Mouse (Mus musculus) midbrain, embryonic 11.5 days (tissue): ENCODE results near the gene Tab3. TPM values are rescaled to one million over a fixed set of nuclear protein-coding genes. Genes with fewer than 3 reads are reported as not detected.

Experiments used
- ATAC-seq: fragments of 200-750 bp; cut with Nextera tagmentation; 2 replicates; pipeline ENCODE4 v1.8.0; 2017; ENCODE audit warnings: moderate TSS enrichment, moderate library complexity; ENCODE audit not compliant: low FRiP score
- DNase-seq: peaks from one replicate; pipeline ENCODE4 v3.0.0; 2015; ENCODE audit warnings: low spot score; ENCODE audit errors: missing footprints
- H3K27ac ChIP-seq: fragments of 300-500 bp; sonication (generic); 2 replicates; pipeline ENCODE4 v1.5.1; 2014; ENCODE audit warnings: low read depth, low read length
- H3K27me3 ChIP-seq: fragments of 300-500 bp; sonication (generic); 2 replicates; pipeline ENCODE4 v1.6.1; 2014; ENCODE audit warnings: mild to moderate bottlenecking, low read length, moderate library complexity, mixed read lengths; ENCODE audit not compliant: control insufficient read depth, insufficient read depth
- H3K36me3 ChIP-seq: fragments of 300-500 bp; sonication (generic); 2 replicates; pipeline ENCODE4 v1.6.1; 2014; ENCODE audit warnings: mild to moderate bottlenecking, low read length, moderate library complexity, mixed read lengths; ENCODE audit not compliant: control insufficient read depth, insufficient read depth
- H3K4me1 ChIP-seq: fragments of 300-500 bp; sonication (generic); 2 replicates; pipeline ENCODE4 v1.6.1; 2014; ENCODE audit warnings: low read length; ENCODE audit not compliant: control insufficient read depth, insufficient read depth
- H3K4me2 ChIP-seq: fragments of 300-500 bp; sonication (generic); 2 replicates; pipeline ENCODE4 v1.6.1; 2014; ENCODE audit warnings: mild to moderate bottlenecking, moderate library complexity
- H3K4me3 ChIP-seq: fragments of 300-500 bp; sonication (generic); 2 replicates; pipeline ENCODE4 v1.5.1; 2014; ENCODE audit warnings: low read depth, low read length
- H3K9ac ChIP-seq: fragments of 300-500 bp; sonication (generic); 2 replicates; pipeline ENCODE4 v1.6.1; 2014; ENCODE audit warnings: low read length
- H3K9me3 ChIP-seq: fragments of 300-500 bp; sonication (generic); 2 replicates; pipeline ENCODE4 v1.6.1; 2016; ENCODE audit warnings: low read length; ENCODE audit not compliant: control insufficient read depth
- whole genome bisulfite sequencing: fragments of 180-500 bp; shearing (Covaris S2); extraction: QIAGEN DNeasy Blood & Tissue Kit; methylation state at CpG from one replicate; pipeline ENCODE4 v1.1.7; 2014; 5-methylcytosine and 5-hydroxymethylcytosine counted together
- polyA plus RNA-seq: library from polyadenylated mRNA; unstranded; fragments of >200 nt; fragmentation: Nextera tagmentation; extraction: Ambion mirVana; gene quantifications from 2 replicates; pipeline ENCODE4 v1.2.1, GENCODE M21; 2014

Tab3 gene
- 3.8 and 5.8 TPM in 2 replicates for polyA plus RNA-seq

DNA sequence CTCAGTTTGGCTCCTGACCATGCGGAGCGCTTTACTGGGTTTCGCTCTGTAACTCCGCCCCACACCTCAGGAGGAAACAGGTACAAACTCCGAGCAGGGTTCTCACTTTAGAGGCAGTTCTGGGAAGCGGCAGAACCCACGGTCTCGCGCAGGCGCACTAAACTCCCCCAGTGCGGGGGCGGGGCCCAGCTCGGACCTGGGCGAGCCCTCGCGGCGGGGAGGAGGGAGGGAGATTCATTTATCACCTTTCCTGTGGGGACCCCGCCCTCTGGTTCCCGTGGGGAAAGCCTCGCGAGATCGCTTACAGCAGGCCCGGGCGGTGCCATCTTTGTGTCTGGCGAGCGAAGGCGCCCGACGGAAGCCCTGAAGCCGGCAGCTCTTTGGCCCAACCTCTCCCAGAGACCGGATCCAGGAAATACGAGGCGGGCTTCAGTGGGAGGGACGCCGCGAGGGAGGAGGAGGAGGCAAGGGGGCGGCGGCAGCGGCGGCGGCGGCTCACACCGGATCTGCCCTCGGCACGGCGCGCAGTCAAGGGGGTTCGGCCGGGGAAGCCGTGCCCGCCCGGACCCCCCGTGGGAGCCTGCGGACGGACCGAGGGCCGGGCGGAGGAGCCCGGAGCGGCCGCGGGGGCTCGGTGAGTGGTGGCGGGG lies at the start of gene Tab3:
TSS of gene Tab3 (plus strand) at position 491 of the 650 bp plus-strand sequence.
- H3K4me3 ChIP-seq, result peak within 1 kb of the TSS; percentile 66

DNA sequence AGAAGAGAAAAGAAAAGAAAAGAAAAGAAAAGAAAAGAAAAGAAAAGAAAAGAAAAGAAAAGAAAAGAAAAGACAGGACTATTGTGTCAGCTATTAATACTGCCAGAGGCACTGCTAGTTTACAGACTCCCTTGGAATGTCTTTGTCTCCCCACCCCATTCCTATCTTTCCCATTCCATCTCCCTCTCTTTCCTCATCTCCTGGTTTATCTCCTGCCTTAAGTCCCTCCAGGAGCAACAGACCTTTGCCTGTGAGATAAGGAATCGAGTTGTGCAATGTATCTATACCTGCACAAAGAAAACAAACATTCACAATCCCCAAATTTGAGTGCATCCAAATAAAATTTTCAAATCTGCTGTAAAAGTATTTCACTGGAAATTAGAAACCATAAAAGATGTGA lies 48.3 kb upstream of the Tab3 start:
- ATAC-seq, result no peak
- WGBS, result 67% methylated on average over 1 of the region's 1 CpGs
- Histone ChIP-seq H3K9ac (no peak overlapping the region), H3K4me1 (no peaks in the 10 kb centered on the region), H3K36me3 (no peaks in the 10 kb centered on the region), H3K9me3 (no peaks in the 10 kb centered on the region), H3K4me2 (no peak overlapping the region), H3K4me3 (no peak overlapping the region), H3K27me3 (no peaks in the 10 kb centered on the region), H3K27ac (no peak overlapping the region)
- no peak for DNase-seq

More for the DNA sequence above, at the start of gene Tab3:
- WGBS, result 11% methylated on average over 40 of the region's 64 CpGs
- Histone ChIP-seq H3K9ac (peak within 1 kb of the TSS; percentile 77), H3K27ac (peak within 1 kb of the TSS; percentile 9; the same call in 1 of the 2 replicates), H3K36me3 (no peaks in the 10 kb centered on the region), H3K4me1 (no peaks in the 10 kb centered on the region), H3K27me3 (no peaks in the 10 kb centered on the region), H3K9me3 (no peaks in the 10 kb centered on the region), H3K4me2 (peak within 1 kb of the TSS; percentile 53)
- peak; percentile 98 for ATAC-seq
- DNase-seq, result peak; percentile 96

DNA sequence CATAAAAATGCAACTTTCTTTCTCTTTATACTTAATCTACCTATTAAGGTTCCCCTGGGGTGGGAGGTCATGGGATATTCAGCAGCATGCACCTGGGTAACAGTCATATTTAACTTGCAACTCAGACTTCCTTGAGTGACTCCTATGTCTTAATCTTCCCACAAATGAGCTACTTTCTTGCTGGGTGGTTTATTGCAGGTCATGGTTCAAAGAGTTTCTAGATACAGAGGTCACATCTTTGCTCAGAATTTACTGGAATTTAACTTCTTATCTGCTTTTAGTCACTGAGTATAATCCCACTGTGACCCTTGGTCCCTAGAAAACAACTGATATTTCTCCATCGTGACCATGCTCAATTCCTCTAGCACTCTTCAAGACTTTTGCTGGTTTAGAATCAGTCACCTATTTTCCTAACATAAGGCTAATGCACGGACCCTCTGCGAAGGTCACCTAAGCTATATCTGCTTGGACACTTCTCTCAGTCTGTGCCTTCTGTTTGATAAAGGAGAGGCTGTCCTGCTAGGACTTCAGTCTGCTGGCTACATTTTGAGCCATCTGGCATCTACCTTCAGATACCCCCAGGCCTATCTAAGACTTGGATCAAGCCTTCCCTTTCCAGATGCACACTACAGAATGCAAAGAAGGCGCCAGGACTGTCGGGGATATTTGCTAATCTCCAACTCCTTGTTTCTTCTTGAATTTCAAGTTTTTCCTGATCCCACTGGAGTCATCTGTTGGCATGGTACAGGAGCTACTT lies 47.4 kb upstream of the Tab3 start:
- H3K27ac ChIP-seq, result no peak overlapping the region
- DNase-seq (no peak), ATAC-seq (no peak)
- H3K27me3 ChIP-seq, result no peaks in the 10 kb centered on the region
- H3K9ac ChIP-seq, result no peak overlapping the region
- H3K4me1 ChIP-seq, result no peaks in the 10 kb centered on the region
- WGBS, result 70% methylated on average over 5 of the region's 5 CpGs
- H3K36me3 ChIP-seq, result no peaks in the 10 kb centered on the region
- H3K9me3 ChIP-seq, result no peaks in the 10 kb centered on the region
- H3K4me3 ChIP-seq, result no peak overlapping the region
- H3K4me2 ChIP-seq, result no peak overlapping the region

GRCm38 (mm10) chrX:85558931-85559330 lies 14.9 kb upstream of the Tab3 start:
- Histone ChIP-seq H3K27me3 (no peaks in the 10 kb centered on the region), H3K9ac (no peak overlapping the region), H3K4me3 (no peak overlapping the region), H3K36me3 (no peaks in the 10 kb centered on the region), H3K4me2 (no peak overlapping the region), H3K9me3 (no peaks in the 10 kb centered on the region), H3K27ac (no peak overlapping the region), H3K4me1 (no peaks in the 10 kb centered on the region)
- 93% methylated on average over 2 of the region's 2 CpGs for WGBS
- no peak for DNase-seq
- no peak for ATAC-seq

DNA sequence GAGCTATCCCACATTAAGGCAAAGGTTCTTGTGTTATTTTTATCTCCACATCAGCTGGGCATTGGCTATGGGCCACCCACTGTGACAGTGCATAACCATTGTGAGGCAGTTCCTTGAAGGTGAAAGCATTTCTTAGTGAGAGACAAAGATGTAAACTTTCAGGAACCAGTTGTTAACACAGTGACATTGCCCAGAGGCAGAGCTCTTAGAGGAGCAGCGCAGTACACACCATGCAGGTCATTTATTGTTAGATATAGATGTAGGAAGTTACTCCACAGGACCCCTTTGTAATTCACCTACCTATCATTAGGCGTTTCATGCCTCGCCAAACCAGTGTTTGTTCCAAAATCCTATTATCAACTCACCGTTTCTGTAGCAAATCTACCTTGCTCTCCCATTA lies 7.6 kb upstream of the Tab3 start:
- Histone ChIP-seq H3K36me3 (no peaks in the 10 kb centered on the region), H3K27ac (no peak overlapping the region), H3K27me3 (no peaks in the 10 kb centered on the region), H3K9ac (no peak overlapping the region), H3K9me3 (no peaks in the 10 kb centered on the region), H3K4me2 (no peak overlapping the region), H3K4me1 (no peaks in the 10 kb centered on the region), H3K4me3 (no peak overlapping the region)
- 78% methylated on average over 4 of the region's 4 CpGs for WGBS
- DNase-seq (no peak), ATAC-seq (no peak)

- H3K27me3 ChIP-seq, result no peaks in the 10 kb centered on the region
- ATAC-seq (peak; percentile 83), DNase-seq (no peak)
- H3K4me1 ChIP-seq, result no peaks in the 10 kb centered on the region
- H3K9ac ChIP-seq, result peak overlapping the region; percentile 77
- peak overlapping the region; percentile 9; the same call in 1 of the 2 replicates for H3K27ac ChIP-seq
- H3K36me3 ChIP-seq, result no peaks in the 10 kb centered on the region
- WGBS, result 33% methylated on average over 28 of the region's 34 CpGs
- H3K9me3 ChIP-seq, result no peaks in the 10 kb centered on the region
- peak overlapping the region; percentile 53 for H3K4me2 ChIP-seq
- H3K4me3 ChIP-seq, result peak overlapping the region; percentile 66
Observed at GRCm38 (mm10) chrX:85574182-85574541, 340 bp downstream of the Tab3 start.

DNA sequence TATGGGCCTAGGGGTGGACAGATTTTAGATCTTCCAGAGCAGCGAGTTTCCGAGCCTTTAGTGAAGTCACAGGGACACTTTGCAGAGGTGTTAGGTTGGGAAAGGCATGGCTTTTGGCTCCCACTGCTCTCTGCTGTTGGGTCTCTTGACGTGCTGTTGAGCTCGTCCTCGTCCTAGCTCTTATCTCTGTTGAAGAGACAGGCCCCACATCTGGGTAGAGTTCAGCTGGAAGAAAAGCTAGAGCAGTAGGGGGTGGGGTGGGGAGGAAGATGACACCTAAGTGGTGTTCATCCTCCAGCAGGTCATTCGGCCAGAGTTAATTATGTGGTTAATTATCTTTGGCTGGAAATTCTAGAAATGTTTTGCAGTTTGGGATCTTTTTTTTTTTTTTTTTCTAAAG lies 2.5 kb downstream of the Tab3 start:
- H3K36me3 ChIP-seq, result no peaks in the 10 kb centered on the region
- H3K4me1 ChIP-seq, result no peaks in the 10 kb centered on the region
- no peak overlapping the region for H3K4me2 ChIP-seq
- H3K4me3 ChIP-seq, result no peak overlapping the region
- no peak overlapping the region for H3K9ac ChIP-seq
- H3K27ac ChIP-seq, result no peak overlapping the region
- no peaks in the 10 kb centered on the region for H3K9me3 ChIP-seq
- ATAC-seq, result no peak
- WGBS, result 67% methylated on average over 6 of the region's 6 CpGs
- no peaks in the 10 kb centered on the region for H3K27me3 ChIP-seq
- DNase-seq, result no peak

DNA sequence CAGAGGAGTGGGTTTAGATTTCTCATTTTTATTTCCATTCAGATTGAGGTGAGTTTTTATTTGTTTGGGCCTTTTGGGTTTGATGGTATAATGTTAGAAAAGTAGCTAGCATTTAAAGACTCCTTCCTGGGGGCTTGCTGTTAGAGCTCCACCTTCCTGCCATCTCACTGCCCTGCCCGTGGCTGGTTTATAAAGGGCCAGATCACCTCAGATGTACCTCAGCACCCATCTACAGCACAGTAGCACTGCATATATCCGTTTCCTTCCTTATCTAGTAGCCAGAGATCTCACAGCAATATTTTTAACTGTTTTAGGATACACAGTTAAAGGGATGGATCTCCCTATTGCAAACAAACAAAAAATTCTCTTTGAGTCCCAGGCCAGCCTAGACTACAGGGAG lies 6.9 kb downstream of the Tab3 start:
- DNase-seq, result no peak
- no peaks in the 10 kb centered on the region for H3K4me1 ChIP-seq
- H3K27me3 ChIP-seq, result no peaks in the 10 kb centered on the region
- H3K9me3 ChIP-seq, result no peaks in the 10 kb centered on the region
- no peak overlapping the region for H3K4me3 ChIP-seq
- no peaks in the 10 kb centered on the region for H3K36me3 ChIP-seq
- no peak overlapping the region for H3K9ac ChIP-seq
- ATAC-seq, result no peak
- H3K4me2 ChIP-seq, result no peak overlapping the region
- WGBS, result 74% methylated on average over 2 of the region's 2 CpGs
- no peak overlapping the region for H3K27ac ChIP-seq

GRCm38 (mm10) chrX:85582517-85582916 lies 8.7 kb downstream of the Tab3 start:
- no peak overlapping the region for H3K9ac ChIP-seq
- no peaks in the 10 kb centered on the region for H3K9me3 ChIP-seq
- no peak overlapping the region for H3K4me2 ChIP-seq
- H3K4me3 ChIP-seq, result no peak overlapping the region
- H3K36me3 ChIP-seq, result no peaks in the 10 kb centered on the region
- no peaks in the 10 kb centered on the region for H3K27me3 ChIP-seq
- H3K27ac ChIP-seq, result no peak overlapping the region
- DNase-seq (no peak), ATAC-seq (no peak)
- 95% methylated on average over 1 of the region's 1 CpGs for WGBS
- no peaks in the 10 kb centered on the region for H3K4me1 ChIP-seq
